Mouse (Mus musculus) heart, postnatal 25 days (tissue): ENCODE results near the gene Psmd3. TPM values are rescaled to one million over a fixed set of nuclear protein-coding genes. Genes with fewer than 3 reads are reported as not detected.
"Not testable (repeated sequence)": the region's sequence is repeated elsewhere in the genome, so short reads cannot be mapped to it uniquely, and the experiment has no call there.

Experiments
- DNase-seq: peaks from one replicate; pipeline ENCODE4 v3.0.0; 2022; ENCODE audit warnings: low spot score
- intact Hi-C: fragments of 180-260 bp; cut with DNase I; formaldehyde crosslinking; loops from one replicate; pipeline ENCODE4 v1.15.1; 2025
- total RNA-seq, 2 experiments: library from RNA; stranded (reverse); gene quantifications; 2 replicates each; pipeline ENCODE4 v1.2.3; 2021

Psmd3 gene
- total RNA-seq = 100 to 1,000 TPM in 1 of 2 experiments, 10 to 100 TPM in 1; 98.7 to 104 TPM

DNA sequence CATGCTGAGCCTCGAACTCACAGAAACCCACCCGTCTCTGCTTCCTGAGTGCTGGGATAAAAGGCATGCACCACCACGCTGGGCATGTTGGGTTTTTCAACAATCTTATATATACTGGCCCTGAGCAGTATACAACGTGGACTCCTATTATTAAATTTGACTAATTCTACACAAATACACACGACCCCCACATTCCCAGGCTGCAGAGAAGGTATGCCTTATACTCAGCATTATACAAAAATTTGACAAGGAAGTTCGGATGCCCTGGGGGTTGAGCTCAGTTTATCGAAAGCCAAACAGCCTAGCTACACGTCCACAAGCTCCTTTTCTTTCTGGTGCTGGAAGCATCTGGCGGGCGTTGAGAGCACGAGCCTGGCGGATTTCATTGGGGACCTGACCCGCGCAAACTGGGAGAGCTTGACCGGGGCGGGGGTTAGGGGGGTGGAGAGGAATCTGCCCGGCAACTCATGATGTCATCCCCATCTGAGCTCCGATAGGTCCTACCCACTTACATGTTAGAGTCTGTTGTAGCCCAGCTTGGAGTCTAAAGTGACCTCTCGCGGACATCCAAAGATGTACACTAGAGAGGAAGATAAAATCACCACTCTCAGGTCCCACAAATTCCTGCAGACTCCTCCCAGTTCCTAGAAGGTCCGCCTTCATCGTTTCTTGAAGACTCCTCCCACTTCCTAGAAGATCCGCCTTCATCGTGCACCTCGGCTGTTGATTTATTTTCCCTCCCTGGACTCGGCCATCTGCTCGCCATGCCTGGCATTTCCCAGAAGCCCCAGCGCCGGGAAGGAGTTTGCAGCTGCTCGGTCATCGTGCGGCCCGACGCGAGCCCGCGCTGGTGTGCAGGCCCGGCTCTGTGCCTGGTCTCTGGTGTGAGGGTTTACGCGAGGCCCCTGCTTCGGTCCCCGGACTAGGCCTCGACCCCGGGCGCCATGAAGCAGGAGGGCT is at the start of gene Psmd3:
TSS of gene Psmd3 (plus strand) at position 769 of the 960 bp plus-strand sequence.
- intact Hi-C loops = no loop called here

DNA sequence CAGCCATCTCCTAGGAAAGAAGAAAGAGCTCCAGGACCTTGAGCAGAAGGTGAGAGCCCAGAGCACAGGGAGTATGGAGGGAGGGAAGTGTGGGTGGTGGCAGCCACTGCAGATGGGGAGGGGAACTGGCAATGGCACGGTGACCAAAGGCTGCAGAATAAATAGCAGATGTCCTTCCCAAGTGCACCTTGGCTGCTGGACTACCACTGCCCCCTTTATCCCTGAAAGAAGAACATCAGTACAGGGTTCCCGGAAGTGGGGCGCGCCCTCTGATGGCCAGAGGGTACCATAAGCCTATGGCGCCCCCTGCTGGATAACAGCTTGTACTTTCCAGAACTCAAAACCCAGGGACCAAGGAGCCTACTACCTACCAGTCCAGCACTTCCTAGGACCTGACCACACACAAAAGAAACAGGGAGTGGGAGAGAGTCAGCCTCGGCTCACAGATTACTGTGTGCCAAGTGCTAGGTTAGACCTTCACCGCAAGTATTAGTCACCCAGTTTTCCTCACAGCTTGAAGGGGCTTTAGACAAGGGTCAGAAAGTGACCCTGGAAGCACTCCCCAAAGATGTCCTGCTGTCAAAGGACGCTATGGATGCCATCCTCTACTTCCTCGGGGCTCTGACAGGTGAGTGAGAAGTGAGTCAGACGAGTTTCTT is 46.9 kb upstream of the Psmd3 start:
- intact Hi-C loops, DNase-seq: not testable (repeated sequence)

More for the DNA sequence above, at the start of gene Psmd3:
- peak; percentile 93 for DNase-seq

DNA sequence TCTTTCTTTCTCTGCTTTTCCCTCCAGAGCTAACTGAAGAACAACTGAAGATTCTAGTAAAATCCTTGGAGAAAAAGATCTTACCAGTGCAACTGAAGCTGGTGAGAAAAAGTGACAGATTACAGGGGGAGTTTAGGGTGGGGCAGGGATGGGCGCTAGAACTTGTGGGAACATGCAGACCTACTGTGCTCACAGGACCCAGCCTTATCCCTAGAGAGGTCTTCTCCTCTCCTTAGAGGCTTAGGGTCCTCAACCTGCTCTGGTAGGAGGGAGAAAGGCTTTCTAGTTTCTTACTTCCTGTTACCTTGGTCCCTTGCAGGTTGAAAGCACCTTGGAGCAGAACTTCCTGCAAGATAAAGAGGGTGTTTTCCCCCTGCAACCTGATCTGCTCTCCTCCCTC is 44.9 kb upstream of the Psmd3 start:
- intact Hi-C loops = no loop called here

DNA sequence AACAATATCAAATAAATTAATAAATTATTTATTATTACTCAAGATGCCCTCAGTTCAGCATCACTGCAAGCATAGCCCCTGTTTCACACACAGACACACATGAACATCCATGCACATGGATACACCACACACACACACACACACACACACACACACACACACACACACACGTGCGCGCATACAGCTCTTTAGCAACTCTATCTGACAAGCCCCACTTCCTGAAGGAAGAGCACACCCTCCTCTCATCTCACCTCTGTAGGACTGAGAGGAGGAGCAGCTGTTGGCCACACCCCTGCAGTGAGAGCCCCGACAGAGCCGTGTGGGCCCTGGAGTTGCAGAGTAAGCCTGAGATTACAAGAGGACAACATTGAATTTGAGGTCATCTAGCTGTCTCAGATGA is 42.3 kb upstream of the Psmd3 start:
- intact Hi-C loops = no loop called here
- DNase-seq = no peak

More for the DNA sequence above, 44.9 kb upstream of the Psmd3 start:
- DNase-seq = no peak

DNA sequence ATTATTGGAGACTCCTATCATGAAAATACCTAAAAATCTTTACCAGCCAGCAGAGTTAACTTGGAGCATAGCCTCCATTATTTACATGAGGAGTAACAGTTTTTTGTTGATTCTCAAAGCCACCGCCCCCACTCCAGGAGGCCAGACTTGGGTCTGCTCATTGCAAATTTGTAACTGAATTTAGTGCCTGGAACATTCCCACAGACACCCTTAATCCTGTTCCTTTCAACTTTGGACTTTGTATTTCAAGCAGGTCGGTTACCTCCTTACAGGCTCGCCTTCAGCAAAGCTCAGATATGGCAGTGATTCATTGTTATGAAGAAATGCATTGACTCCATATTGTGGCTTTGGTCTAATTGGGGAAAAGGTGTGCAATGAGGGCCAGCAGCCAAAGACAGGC is 37.6 kb upstream of the Psmd3 start:
- intact Hi-C loops = no loop called here
- DNase-seq = no peak

DNA sequence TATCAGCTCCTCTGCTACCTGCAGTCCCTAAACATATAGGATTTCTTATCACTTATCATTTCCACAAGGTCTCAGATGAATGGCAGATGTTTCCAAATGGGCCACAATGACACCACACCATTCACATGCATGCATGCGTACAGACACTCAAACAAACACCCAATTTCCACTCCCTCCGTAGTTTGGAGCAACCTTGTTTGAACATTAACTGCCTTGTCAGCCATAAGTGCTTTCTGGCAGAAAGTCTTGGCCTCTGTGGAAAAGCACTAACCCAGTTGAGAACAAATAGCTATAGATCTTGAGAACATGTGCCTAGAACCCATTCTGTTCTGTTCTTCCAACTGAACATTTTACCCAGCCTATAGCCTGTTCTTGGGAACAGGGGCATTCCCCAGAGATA is 36.4 kb upstream of the Psmd3 start:
- intact Hi-C loops = no loop called here
- no peak for DNase-seq

DNA sequence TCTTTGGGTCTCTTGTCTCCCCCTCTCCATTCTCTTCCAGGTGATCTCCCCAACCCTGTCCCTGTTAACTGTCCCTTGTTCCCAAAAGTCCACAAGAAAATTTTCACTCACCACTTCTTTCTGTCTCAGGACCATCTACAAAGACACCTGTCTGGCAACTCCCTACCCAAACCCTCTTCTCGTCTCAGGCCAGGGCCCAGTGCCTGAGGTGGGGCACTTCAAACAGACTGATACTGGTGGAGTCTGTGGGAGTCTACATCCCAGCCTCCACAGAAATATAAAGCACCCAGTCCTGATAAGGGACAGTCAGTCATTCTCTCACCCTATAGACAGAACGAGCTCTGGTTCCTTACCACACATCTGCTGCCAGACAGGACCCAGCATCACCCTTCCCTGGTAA is 35.9 kb upstream of the Psmd3 start, which contains the start of gene Gsdma2:
TSS of gene Gsdma2 (plus strand) at position 301 of the 400 bp plus-strand sequence.
- intact Hi-C loops = no loop called here
- DNase-seq = no peak

DNA sequence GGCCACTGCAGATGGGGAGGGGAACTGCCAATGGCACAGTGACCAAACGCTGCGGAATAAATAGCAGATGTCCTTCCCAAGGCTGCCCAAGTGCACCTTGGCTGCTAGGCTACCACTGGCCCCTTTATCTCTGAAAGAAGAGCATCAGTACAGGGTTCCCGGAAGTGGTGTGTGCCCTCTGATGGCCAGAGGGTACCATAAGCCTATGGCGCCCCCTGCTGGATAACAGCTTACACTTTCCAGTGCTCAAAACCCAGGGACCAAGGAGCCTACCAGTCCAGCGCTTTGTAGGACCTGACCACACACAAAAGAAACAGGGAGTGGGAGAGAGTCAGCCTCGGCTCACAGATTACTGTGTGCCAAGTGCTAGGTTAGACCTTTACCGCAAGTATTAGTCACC is 27.3 kb upstream of the Psmd3 start:
- intact Hi-C loops = loop anchor here (1.0 to 5.0 kb wide), 2 partner anchors 22 to 48 kb away; no protein-coding TSS in a partner anchor
- DNase-seq = not testable (repeated sequence)

DNA sequence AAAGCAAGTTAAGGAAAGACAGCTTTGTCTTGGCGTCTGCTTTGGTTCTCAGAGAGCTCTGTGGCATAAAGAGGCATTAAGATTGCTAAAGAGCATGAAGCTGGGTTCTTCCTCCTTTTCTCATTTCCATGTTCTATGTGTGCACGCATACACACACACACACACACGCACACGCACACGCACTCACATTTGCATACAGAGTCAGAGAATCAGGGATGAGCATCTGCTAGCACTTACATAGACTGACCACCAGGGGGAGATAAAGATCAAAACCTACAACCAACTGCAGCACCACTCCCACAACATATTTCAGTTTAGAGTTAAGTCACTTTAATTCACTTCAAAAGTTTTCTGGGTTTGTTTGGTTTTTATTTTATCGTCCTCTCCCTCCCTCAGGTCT is 21.8 kb upstream of the Psmd3 start:
- no peak for DNase-seq

DNA sequence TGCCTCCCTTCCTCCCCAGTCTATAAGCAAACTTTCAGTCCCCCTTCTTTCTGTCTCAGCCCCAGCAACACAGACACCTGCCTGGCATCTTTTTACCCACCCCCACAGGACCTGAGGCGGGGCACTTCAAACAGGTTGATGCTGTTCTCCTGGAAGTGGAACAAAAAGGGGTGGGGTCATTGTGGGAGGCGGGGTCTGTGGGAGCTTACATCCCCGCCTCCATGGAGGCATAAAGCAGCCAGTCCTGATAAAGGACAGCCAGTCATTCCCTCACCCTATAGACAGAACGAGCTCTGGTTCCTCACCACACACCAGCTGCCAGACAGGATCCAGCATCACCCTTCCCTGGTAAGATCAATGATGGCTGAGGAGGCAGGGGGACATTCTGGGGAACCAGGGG is 18.3 kb upstream of the Psmd3 start, which contains the start of gene Gsdma:
TSS of gene Gsdma (plus strand) at position 261 of the 400 bp plus-strand sequence.
- no peak for DNase-seq
- intact Hi-C loops = no loop called here

More for the DNA sequence above, 21.8 kb upstream of the Psmd3 start:
- intact Hi-C loops = no loop called here

DNA sequence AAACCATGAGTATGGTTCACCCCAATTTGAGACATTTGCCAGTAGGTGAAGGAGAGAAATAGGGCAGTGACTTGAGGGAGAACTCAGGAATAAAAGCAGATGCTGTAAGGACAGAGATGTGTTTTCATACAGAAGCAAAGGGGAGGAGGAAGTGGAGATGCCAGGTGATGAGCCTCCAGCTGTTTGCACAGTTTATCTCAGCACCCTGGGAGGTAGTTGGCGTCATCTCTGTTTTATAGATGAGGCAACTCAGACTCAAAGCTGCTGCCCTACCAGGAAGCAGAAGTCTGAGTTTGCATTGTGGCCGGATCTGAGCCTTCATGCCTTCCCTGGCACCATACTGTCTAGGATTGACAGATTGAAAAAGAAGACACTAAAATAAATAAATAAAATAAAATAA is 13.4 kb upstream of the Psmd3 start:
- intact Hi-C loops = no loop called here
- no peak for DNase-seq

DNA sequence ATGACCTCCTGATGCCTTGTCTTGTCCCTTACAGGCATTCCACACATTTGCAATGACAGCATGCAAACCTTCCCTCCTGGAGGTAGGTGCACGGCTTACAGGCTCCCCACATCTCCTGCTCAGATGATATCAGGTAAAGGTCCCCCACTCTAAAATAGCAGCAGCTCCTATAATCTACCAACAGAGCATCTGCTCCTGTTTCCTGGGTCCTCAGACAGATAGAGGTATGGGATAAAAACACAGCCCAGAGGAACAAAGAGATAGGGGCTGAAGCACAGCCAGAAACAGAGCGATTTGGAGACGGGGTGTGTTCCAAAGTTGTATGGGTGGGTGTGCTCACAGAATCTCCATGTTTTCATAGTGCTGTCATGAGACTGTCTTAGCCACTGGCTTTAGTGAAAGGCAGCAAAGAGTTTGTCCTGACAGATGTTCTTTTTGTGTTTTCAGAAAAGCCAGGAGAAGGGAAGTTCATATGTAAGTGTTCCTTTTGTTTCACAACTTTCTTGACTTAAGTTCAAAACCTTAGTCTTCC is 11.0 kb upstream of the Psmd3 start:
- DNase-seq = no peak
- intact Hi-C loops = no loop called here

DNA sequence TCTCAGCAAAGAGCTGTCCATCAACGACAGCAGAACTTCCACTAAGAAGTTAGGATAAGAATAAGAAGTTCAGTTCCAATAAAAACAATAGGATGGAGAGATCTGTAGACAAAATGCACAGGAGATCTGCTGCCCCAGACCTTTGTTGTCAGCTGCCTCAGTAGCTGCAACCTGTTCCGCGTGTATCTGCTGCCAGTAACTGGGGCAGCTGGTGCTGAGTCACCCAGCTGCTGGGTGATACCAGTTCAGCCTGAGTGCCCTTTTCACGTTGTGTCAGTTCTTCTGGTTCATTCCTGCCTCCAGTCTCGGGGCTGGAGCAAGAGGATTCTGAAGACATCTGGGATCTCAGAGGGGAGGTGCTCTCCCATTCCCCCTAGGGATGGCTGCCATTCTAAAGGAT is 10.5 kb upstream of the Psmd3 start:
- no peak for DNase-seq
- intact Hi-C loops = no loop called here

DNA sequence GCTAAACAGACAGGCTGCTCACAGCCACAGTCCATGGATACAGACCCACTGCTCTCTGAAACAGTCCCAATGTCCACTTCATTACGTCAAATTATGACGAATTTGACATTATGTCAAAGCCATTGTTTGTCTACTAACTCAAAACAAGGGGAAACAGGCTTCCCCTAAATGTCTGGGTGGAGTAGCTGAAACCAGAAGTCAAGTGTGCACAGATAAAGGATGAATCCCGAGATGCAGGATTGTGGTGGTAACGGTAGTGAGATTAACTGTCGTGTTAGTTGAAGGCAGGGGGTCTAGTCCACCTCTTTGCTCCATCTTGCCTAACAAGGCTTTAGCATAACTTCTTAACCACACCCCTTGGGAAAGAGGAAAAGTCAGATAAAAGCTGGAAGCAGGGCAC is 9.9 kb upstream of the Psmd3 start:
- intact Hi-C loops = no loop called here
- DNase-seq = no peak

DNA sequence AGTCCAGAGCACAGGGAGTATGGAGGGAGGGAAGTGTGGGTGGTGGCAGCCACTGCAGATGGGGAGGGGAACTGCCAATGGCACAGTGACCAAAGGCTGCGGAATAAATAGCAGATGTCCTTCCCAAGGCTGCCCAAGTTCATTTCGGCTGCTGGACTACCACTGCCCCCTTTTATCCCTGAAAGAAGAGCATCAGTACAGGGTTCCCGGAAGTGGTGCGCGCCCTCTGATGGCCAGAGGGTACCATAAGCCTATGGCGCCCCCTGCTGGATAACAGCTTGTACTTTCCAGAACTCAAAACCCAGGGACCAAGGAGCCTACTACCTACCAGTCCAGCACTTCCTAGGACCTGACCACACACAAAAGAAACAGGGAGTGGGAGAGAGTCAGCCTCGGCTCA is 9.2 kb upstream of the Psmd3 start:
- DNase-seq, intact Hi-C loops: not testable (repeated sequence)

DNA sequence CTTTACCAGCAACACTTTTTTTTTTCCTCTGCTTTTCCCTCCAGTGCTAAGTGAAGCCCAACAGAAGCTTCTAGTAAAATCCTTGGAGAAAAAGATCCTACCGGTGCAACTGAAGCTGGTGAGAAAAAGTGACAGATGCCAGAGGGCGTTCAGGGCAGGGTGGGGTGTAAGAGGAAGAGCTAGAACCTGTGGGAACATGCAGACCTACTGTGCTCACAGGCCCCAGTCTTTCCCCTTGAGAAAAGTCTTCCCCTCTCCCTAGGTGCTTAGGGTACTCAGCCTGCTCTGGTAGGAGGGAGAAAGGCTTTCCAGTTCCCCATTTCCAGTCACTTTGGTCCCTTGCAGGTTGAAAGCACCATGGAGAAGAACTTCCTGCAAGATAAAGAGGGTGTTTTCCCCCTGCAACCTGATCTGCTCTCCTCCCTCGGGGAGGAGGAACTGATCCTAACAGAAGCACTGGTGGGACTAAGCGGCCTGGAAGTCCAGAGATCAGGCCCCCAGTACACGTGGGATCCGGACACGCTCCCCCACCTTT is 6.5 kb upstream of the Psmd3 start:
- intact Hi-C loops = loop anchor here (2.0 kb wide), 1 partner anchor 19 kb away; no protein-coding TSS in a partner anchor
- DNase-seq = no peak

DNA sequence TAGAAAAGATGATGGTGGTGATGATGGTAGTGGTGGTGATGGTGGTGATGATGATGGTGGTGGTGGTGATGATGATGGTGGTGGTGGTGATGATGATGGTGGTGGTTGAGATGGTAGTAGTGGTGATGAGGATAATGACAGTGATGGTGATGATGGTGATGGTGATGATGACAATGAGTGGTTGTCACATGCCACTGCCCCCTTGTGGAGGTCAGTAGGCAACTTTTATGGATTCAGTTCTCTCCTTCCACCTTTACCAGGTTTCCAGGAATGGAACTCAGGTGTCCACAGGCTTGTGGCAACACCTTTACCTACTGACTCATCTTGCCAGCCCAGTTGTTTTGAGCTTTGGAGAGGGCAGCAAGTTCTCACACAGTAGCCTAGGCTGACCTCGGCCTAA is 2.3 kb upstream of the Psmd3 start:
- intact Hi-C loops = no loop called here
- no peak for DNase-seq

DNA sequence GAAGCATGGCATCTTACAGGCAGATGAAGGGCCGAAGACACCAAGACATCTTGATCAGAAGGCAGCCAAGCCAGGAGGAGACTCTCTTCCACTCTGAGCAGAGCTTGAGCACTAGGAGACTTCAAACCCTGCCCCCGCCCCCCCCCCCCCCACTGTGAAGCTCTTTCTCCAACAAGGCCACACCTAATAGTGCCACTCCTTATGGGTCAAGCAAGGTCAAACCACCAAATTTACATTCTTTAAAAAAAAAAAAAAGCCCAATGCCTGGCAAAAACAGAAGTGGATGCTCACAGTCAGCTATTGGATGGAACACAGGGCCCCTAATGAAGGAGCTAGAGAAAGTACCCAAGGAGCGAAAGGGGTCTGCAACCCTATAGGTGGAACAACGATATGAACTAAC is 1.8 kb upstream of the Psmd3 start:
- intact Hi-C loops, DNase-seq: not testable (repeated sequence)

DNA sequence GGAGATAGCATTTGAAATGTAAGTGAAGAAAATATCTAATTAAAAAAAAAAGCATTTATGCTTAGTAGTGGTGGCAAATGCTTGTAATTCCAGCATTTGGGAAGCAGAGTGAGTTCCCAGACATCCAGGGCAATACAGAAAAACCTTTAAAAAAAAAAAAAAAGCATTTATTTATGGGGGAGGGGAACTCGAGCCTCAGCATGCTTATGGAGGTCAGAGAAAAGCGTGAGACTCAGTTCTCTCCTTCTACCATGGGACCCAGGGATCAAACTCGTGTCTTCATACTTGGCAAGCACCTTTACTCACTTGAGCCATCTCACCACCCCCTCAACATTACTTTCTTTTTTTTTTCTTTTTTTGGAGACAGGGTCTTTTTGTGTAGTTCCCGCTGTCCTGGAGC is 1.2 kb upstream of the Psmd3 start:
- no peak for DNase-seq
- intact Hi-C loops = no loop called here

DNA sequence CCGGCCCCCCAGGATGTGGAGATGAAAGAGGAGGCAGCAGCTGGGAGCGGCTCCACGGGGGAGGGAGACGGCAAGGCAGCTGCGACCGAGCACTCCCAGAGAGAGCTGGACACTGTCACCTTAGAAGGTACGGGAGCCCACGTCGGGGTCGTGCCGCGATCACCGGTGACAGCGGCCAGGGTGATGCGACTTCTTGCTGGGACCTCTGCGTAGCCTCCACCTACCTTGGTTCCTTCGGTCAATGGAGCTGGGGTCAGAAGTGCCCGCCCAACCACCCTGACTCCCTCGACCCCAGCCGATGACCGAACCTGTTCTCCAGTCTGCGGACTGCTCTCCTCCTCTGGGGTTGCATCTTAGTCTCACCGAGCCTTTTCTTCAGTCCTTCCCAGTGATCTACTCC is 457 bp downstream of the Psmd3 start:
- no peak for DNase-seq
- intact Hi-C loops = no loop called here
